Mouse (Mus musculus) spleen, adult 2 months (tissue): ENCODE data around the gene Clstn3. TPM values are rescaled to one million over a fixed set of nuclear protein-coding genes. Genes with fewer than 3 reads are reported as not detected.

Experiments
- DNase-seq, 2 experiments: peaks; one replicate each; pipeline versions ENCODE4 v3.0.0 to v3.0.0-alpha.2; 2012 to 2021; ENCODE audit warnings: low spot score in 2 of 2, low read depth in 1 of 2
- H3K27ac ChIP-seq: fragments of 200-500 bp; 2 replicates; pipeline ENCODE4 v1.5.1; 2012; ENCODE audit warnings: low read length, inconsistent platforms; ENCODE audit not compliant: insufficient read depth
- H3K27me3 ChIP-seq: fragments of 200-500 bp; 2 replicates; pipeline ENCODE4 v1.6.1; 2012; ENCODE audit warnings: mild to moderate bottlenecking, moderate library complexity, low read length, inconsistent platforms; ENCODE audit not compliant: control insufficient read depth, insufficient read depth
- H3K36me3 ChIP-seq: fragments of 200-500 bp; 2 replicates; pipeline ENCODE4 v1.6.1; 2012; ENCODE audit warnings: mild to moderate bottlenecking, low read length, inconsistent platforms; ENCODE audit not compliant: control insufficient read depth, insufficient read depth
- H3K4me1 ChIP-seq: fragments of 200-500 bp; 2 replicates; pipeline ENCODE4 v1.6.1; 2011; ENCODE audit warnings: inconsistent platforms; ENCODE audit not compliant: control insufficient read depth, insufficient read depth, insufficient read length
- H3K4me3 ChIP-seq: fragments of 200-500 bp; 2 replicates; pipeline ENCODE4 v1.5.1; 2011; ENCODE audit warnings: mild to moderate bottlenecking, inconsistent platforms; ENCODE audit not compliant: insufficient read depth, insufficient read length; ENCODE audit errors: extremely low read depth
- CTCF ChIP-seq: fragments of 200-500 bp; IDR thresholded peaks from 2 replicates; pipeline ENCODE4 v1.5.1; 2011; ENCODE audit warnings: mild to moderate bottlenecking, inconsistent platforms; ENCODE audit not compliant: insufficient read depth, insufficient read length, insufficient replicate concordance; ENCODE audit errors: extremely low read depth
- POLR2A ChIP-seq: fragments of 200-500 bp; IDR thresholded peaks from 2 replicates; pipeline ENCODE4 v1.6.1; 2011; ENCODE audit warnings: low read depth, low read length, inconsistent platforms
- WGBS: fragments of 180-500 bp; shearing (Covaris S2); methylation state at CpG from one replicate; pipeline ENCODE4 v1.1.7; 2018; 5-methylcytosine and 5-hydroxymethylcytosine counted together
- polyA plus RNA-seq: library from polyadenylated mRNA; depleted of rRNA; stranded (reverse); fragments of >200 nt; gene quantifications from 2 replicates; pipeline ENCODE4 v1.2.3, GENCODE M21; 2012

The Clstn3 gene
- polyA plus RNA-seq, 1 experiment = 0.95 TPM

DNA sequence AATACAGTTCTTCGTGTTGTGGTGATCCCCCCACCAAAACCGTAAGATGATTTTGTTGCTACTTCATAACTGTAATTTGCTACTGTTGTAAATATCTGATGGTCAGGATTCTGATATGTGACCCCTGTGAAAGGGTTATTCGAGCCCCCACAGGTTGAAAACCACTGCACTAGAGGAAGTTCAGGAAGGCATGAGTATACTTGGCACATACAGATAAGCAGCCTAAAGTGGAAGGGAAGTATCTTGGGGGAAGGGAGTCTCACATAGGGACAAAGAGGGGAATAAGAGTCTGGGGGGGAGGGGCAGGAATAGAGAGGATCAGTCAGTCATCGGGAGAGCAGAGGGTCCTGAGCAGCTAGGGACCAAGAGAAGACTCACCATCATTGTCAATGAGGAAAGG is 5.2 kb downstream of the Clstn3 start:
- Histone ChIP-seq H3K4me1 (no peaks in the 10 kb centered on the region), H3K27ac (no peak overlapping the region), H3K4me3 (no peak overlapping the region), H3K27me3 (no peaks in the 10 kb centered on the region), H3K36me3 (no peaks in the 10 kb centered on the region)
- no peak for TF ChIP-seq CTCF
- no peak for TF ChIP-seq POLR2A
- 28% methylated on average over 4 of the region's 4 CpGs for WGBS
- DNase-seq = no peak

- Histone ChIP-seq H3K27me3 (no peaks in the 10 kb centered on the region), H3K4me1 (no peaks in the 10 kb centered on the region), H3K4me3 (no peak overlapping the region), H3K36me3 (no peaks in the 10 kb centered on the region), H3K27ac (no peak overlapping the region)
- 93% methylated on average over 11 of the region's 11 CpGs for WGBS
- no peak for TF ChIP-seq POLR2A
- TF ChIP-seq CTCF = no peak
- no peak for DNase-seq
Observed at GRCm38 (mm10) chr6:124458505-124458904, 6.1 kb downstream of the Clstn3 start.

DNA sequence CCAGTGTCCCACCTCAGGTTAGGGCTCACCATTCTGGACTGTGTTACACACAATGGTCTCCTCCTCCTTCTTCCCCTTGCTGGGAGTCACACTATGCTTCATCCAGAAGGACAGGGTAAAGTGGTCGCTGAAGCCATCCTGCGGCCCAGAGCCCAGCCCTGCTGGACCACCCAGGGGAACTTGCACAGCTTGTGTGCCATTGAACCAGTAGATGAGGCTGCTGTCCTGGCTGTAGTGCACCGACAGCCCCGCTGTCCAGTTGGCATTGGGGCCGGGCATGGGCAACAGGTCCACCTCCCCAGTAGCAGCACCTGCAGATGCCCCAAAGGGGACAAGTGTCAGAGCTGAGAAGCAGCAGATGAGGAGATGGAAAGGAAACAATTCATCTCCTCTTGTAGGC is 6.8 kb downstream of the Clstn3 start:
- no peaks in the 10 kb centered on the region for H3K4me1 ChIP-seq
- H3K36me3 ChIP-seq = no peaks in the 10 kb centered on the region
- H3K27ac ChIP-seq = no peak overlapping the region
- H3K4me3 ChIP-seq = no peak overlapping the region
- no peak for DNase-seq
- no peaks in the 10 kb centered on the region for H3K27me3 ChIP-seq
- TF ChIP-seq POLR2A (no peak), CTCF (no peak)
- 95% methylated on average over 5 of the region's 5 CpGs for WGBS

- no peak overlapping the region for H3K27ac ChIP-seq
- no peaks in the 10 kb centered on the region for H3K36me3 ChIP-seq
- TF ChIP-seq POLR2A (no peak), CTCF (no peak)
- H3K27me3 ChIP-seq = no peaks in the 10 kb centered on the region
- no peak overlapping the region for H3K4me3 ChIP-seq
- H3K4me1 ChIP-seq = no peaks in the 10 kb centered on the region
- no peak for DNase-seq
- 91% methylated on average over 5 of the region's 5 CpGs for WGBS
Observed at GRCm38 (mm10) chr6:124456243-124456642, 8.4 kb downstream of the Clstn3 start.

GRCm38 (mm10) chr6:124453756-124454155 is 10.8 kb downstream of the Clstn3 start:
- Histone ChIP-seq H3K36me3 (no peaks in the 10 kb centered on the region), H3K27ac (no peak overlapping the region), H3K4me1 (no peaks in the 10 kb centered on the region), H3K27me3 (no peaks in the 10 kb centered on the region), H3K4me3 (no peak overlapping the region)
- WGBS = 92% methylated on average over 4 of the region's 4 CpGs
- no peak for TF ChIP-seq POLR2A
- TF ChIP-seq CTCF = no peak
- no peak for DNase-seq

DNA sequence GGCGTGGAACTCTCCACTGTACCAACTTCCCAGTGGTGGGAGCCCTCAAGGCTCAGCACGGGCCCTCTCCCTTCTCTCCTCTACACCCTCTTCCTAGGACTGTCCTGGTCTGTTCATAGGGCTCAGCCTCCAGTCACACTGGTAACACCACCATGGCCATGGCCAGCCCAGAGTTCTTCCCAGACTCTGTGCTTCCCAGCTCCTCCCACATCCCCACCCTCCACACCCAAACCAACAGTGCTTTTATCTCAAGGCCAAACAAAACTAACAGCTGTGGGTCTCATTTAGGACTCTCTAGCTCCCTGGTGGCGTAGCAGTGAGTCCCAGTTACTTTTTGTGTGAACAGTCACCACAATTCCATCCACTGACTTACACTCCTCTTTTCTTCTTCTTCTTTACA is 12.6 kb downstream of the Clstn3 start:
- no peak for DNase-seq
- H3K27ac ChIP-seq = no peak overlapping the region

DNA sequence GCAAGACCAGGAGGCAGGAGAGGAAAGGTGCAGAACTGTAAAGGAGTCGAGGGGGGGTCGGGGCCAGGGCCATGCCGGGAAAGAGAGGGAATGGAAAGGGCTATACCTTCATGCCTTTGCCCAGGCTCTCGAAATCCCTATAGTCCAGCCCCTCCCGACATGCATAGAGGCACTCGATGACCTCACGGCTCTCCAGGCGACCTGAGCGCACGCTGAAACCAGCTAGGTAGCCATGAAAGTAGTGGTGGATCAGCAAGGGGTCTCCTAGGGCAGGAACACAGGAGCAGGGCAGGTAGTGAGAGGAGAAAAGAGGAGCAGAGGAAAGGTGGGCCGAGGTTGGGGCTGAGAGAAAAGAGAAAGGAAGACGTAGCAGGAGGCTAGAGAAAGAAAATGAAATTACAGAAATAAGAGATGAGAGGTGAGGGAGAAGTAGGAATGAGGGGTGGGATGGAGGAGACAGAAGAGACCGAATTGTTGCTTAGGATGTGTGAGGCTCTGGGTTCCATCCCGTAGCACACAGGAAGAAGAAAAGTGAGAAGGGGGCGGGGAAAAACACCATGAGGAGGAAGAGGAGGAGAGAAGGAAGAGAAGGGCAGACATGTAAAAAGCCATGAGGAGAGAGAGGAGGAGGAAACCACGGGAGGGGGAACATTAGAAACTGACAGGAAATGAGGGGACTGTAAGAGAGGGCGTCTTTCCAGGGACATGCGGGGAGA is 14.8 kb downstream of the Clstn3 start:
- TF ChIP-seq CTCF (no peak), POLR2A (no peak)
- Histone ChIP-seq H3K27ac (no peak overlapping the region), H3K27me3 (no peaks in the 10 kb centered on the region), H3K36me3 (no peaks in the 10 kb centered on the region), H3K4me3 (no peak overlapping the region), H3K4me1 (no peaks in the 10 kb centered on the region)
- WGBS = 81% methylated on average over 18 of the region's 18 CpGs
- DNase-seq = no peak

More for the DNA sequence above, 12.6 kb downstream of the Clstn3 start:
- Histone ChIP-seq H3K27me3 (no peaks in the 10 kb centered on the region), H3K36me3 (no peaks in the 10 kb centered on the region), H3K4me3 (no peak overlapping the region), H3K4me1 (no peaks in the 10 kb centered on the region)
- WGBS = 71% methylated on average over 3 of the region's 3 CpGs
- TF ChIP-seq CTCF (no peak), POLR2A (no peak)
